Mouse (Mus musculus) retina, embryonic 14.5 days (tissue): ENCODE results near the gene Ldb2.

ENCODE experiments used
- DNase-seq: peaks from one replicate; pipeline ENCODE4 v3.0.0-alpha.2; 2015; ENCODE audit warnings: low spot score

Ldb2 gene

GRCm38 (mm10) chr5:44799053-44799860 is at the start of gene Ldb2:
Ldb2 (minus strand) TSS chr5:44799680.
- DNase-seq = peak; percentile 75

GRCm38 (mm10) chr5:44831287-44831686 is 31.8 kb upstream of the Ldb2 start:
- DNase-seq = peak; percentile 30

- no peak for DNase-seq
Measured at GRCm38 (mm10) chr5:44815506-44815905, 16.0 kb upstream of the Ldb2 start.

GRCm38 (mm10) chr5:44805960-44806359 is 6.5 kb upstream of the Ldb2 start:
- no peak for DNase-seq

- no peak for DNase-seq
Measured at GRCm38 (mm10) chr5:44801100-44801499, 1.6 kb upstream of the Ldb2 start.

- no peak for DNase-seq
Measured at GRCm38 (mm10) chr5:44799861-44800260, 381 bp upstream of the Ldb2 start.

- no peak for DNase-seq
Measured at GRCm38 (mm10) chr5:44798493-44798892, 987 bp downstream of the Ldb2 start.

- peak; percentile 65 for DNase-seq
Measured at GRCm38 (mm10) chr5:44798056-44798455, 1.4 kb downstream of the Ldb2 start.

GRCm38 (mm10) chr5:44784591-44784990 is 14.9 kb downstream of the Ldb2 start:
- DNase-seq = no peak

GRCm38 (mm10) chr5:44779340-44779739 is 20.1 kb downstream of the Ldb2 start:
- DNase-seq = no peak

GRCm38 (mm10) chr5:44768472-44768871 is 31.0 kb downstream of the Ldb2 start:
- no peak for DNase-seq

GRCm38 (mm10) chr5:44764911-44765310 is 34.6 kb downstream of the Ldb2 start:
- DNase-seq = no peak

- no peak for DNase-seq
Measured at GRCm38 (mm10) chr5:44759178-44759577, 40.3 kb downstream of the Ldb2 start.

GRCm38 (mm10) chr5:44754156-44754910 is 45.1 kb downstream of the Ldb2 start:
- DNase-seq = no peak

GRCm38 (mm10) chr5:44745706-44746105 is 53.8 kb downstream of the Ldb2 start:
- no peak for DNase-seq

GRCm38 (mm10) chr5:44736366-44736765 is 63.1 kb downstream of the Ldb2 start:
- DNase-seq = no peak

- DNase-seq = no peak
Measured at GRCm38 (mm10) chr5:44734131-44734723, 65.3 kb downstream of the Ldb2 start.

GRCm38 (mm10) chr5:44729646-44730310 is 69.7 kb downstream of the Ldb2 start:
- DNase-seq = no peak

- DNase-seq = no peak
Measured at GRCm38 (mm10) chr5:44727995-44728394, 71.5 kb downstream of the Ldb2 start.

- DNase-seq = no peak
Measured at GRCm38 (mm10) chr5:44726546-44727476, 72.7 kb downstream of the Ldb2 start.

- DNase-seq = no peak
Measured at GRCm38 (mm10) chr5:44725501-44725900, 74.0 kb downstream of the Ldb2 start.
